Comparison of ENCODE assay signal across 20 mouse cellular contexts in genomic region chr1:153830746-153831145, GRCm38 (mm10). TPM values are rescaled to one million over a fixed set of nuclear protein-coding genes. Genes with fewer than 3 reads are reported as not detected.
DNase-seq lines count a peak whose midpoint lies in the region.
"Had no signal": no experiment of that assay in that cellular context is flagged by ENCODE, and none has a peak within 500 bp of the region (broad histone marks: within the 10 kb centered on the region; RNA-seq: fewer than 3 reads in every experiment).

No protein-coding gene starts in this region.

- peak; percentile 12 for DNase-seq in adrenal gland, adult 8-10 months
- DNase-seq in adrenal gland, adult 18-20 months (ENCODE audit: low spot score in 2 of 2), result no peak
- DNase-seq in lung, postnatal 10 days, result peak; percentile 15
- no peak for DNase-seq in lung, adult 18-20 months
- peak; percentile 43 for DNase-seq in adipocyte (ENCODE audit: low spot score)
- no peak for DNase-seq in spleen, postnatal 36 days (ENCODE audit: low spot score in 2 of 2)
- no peak for DNase-seq in layer of hippocampus, postnatal 10 days (ENCODE audit: low spot score in 2 of 2)
- DNase-seq: B cell, adult 2 months; cerebellum, adult 18-20 months; cerebellum, adult 9-10 months; cerebellum, postnatal 14 days; forebrain, postnatal 0 days; gastrocnemius, adult 2 months; gastrocnemius, postnatal 14 days; heart, adult 2 months had no signal

RNA-seq across cellular contexts. Expression of gene Rgsl1, which starts 13.2 kb away (rescaled TPM):
- under 1 TPM in 3 of 4 experiments, not detected in 1; 0.10 to 0.65 (median 0.62) TPM for total RNA-seq in adrenal gland, adult 8-10 months (2022)
- total RNA-seq in adrenal gland, adult 18-20 months (2021), result under 1 TPM in 1 of 2 experiments, not detected in 1; 0.29 TPM
- under 1 TPM; 0.57 to 0.71 TPM for total RNA-seq in layer of hippocampus, postnatal 10 days (2021)
- total RNA-seq: CH12.LX; common myeloid progenitor, adult 5-6 weeks; gastrocnemius, postnatal 14 days; heart, adult 2 months; hematopoietic stem cell, adult 5-6 weeks had no signal

RNA-seq across cellular contexts. Expression of gene Teddm1b, which starts 43.4 kb away (rescaled TPM):
- total RNA-seq in adrenal gland, adult 8-10 months (2022), result under 1 TPM in 1 of 4 experiments, not detected in 3; 0.14 TPM
- not detected for total RNA-seq in adrenal gland, adult 18-20 months (2021)
- not detected for total RNA-seq in layer of hippocampus, postnatal 10 days (2021)
- total RNA-seq: CH12.LX; common myeloid progenitor, adult 5-6 weeks; forebrain, postnatal 0 days; gastrocnemius, adult 2 months; gastrocnemius, postnatal 14 days; gastrocnemius, postnatal 4 days; heart, adult 2 months; heart, postnatal 25 days; hematopoietic stem cell, adult 5-6 weeks had no signal

Comparison
In these comparisons a context has a peak if more than half of its experiments do, and no peak if none do; other contexts are left out.
1. DNase-seq: peak in adrenal gland, adult 8-10 months (single experiment), lung, postnatal 10 days (single experiment) and adipocyte (single experiment); none in adrenal gland, adult 18-20 months (0 of 2), lung, adult 18-20 months (0 of 2), spleen, postnatal 36 days (0 of 2) and layer of hippocampus, postnatal 10 days (0 of 2).